Mouse (Mus musculus): ENCODE data around the gene Lrrc38. TPM values are rescaled to one million over a fixed set of nuclear protein-coding genes. Genes with fewer than 3 reads are reported as not detected.

The Lrrc38 gene
- 0.03 TPM in 1 of 2 replicates, not detected in the other for polyA plus RNA-seq (2012; rRNA removed)

GRCm38 (mm10) chr4:143349484-143349906 is at the start of gene Lrrc38:
TSS of gene Lrrc38 (plus strand) at chr4:143349757.

GRCm38 (mm10) chr4:143394181-143394580 is 44.6 kb downstream of the Lrrc38 start, which contains the start of gene Pramel1:
TSS of gene Pramel1 (plus strand) at chr4:143394428.

GRCm38 (mm10) chr4:143412219-143413092 is 62.9 kb downstream of the Lrrc38 start, which contains the start of gene Pramef8:
TSS of gene Pramef8 (plus strand) at chr4:143412426.

Other genes with a start within 250 kb of the Lrrc38 start
- gene Prdm2, start 136.8 kb upstream of the Lrrc38 start, polyA plus RNA-seq (2012; rRNA removed): 3.5 and 4.1 TPM in 2 replicates
- 0.33 and 0.59 TPM in 2 replicates for gene Pdpn, start 50.2 kb upstream of the Lrrc38 start, polyA plus RNA-seq (2012; rRNA removed)
- gene Pramel1, start 44.7 kb downstream of the Lrrc38 start, polyA plus RNA-seq (2012; rRNA removed): not detected in 2 replicates
- 1.3 and 1.6 TPM in 2 replicates for gene Pramef8, start 62.7 kb downstream of the Lrrc38 start, polyA plus RNA-seq (2012; rRNA removed)
- gene Oog4, start 100.6 kb downstream of the Lrrc38 start, polyA plus RNA-seq (2012; rRNA removed): not detected in 2 replicates
- gene Gm13043, start 161.6 kb downstream of the Lrrc38 start, polyA plus RNA-seq (2012; rRNA removed): not detected in 2 replicates
- gene Gm13040, start 186.2 kb downstream of the Lrrc38 start, polyA plus RNA-seq (2012; rRNA removed): not detected in 2 replicates
- gene BC080695, start 201.9 kb downstream of the Lrrc38 start, polyA plus RNA-seq (2012; rRNA removed): not detected in 2 replicates
- gene Gm13057, start 202.0 kb downstream of the Lrrc38 start, polyA plus RNA-seq (2012; rRNA removed): not detected in 2 replicates

Measured in liver, embryonic 14 days (tissue).